Mouse (Mus musculus) heart, embryonic 15.5 days (tissue): ENCODE data around the gene Rad50. TPM values are rescaled to one million over a fixed set of nuclear protein-coding genes. Genes with fewer than 3 reads are reported as not detected.

Experiments
- ATAC-seq: fragments of 200-750 bp; cut with Nextera tagmentation; replicated peaks from 2 replicates; pipeline ENCODE4 v1.8.0; 2017; ENCODE audit warnings: low read depth, moderate TSS enrichment; ENCODE audit not compliant: insufficient number of reproducible peaks, insufficient read depth, low FRiP score
- H3K27ac ChIP-seq: fragments of 300-500 bp; sonication (generic); 2 replicates; pipeline ENCODE4 v1.5.1; 2015; ENCODE audit warnings: mild to moderate bottlenecking, inconsistent platforms
- H3K27me3 ChIP-seq: fragments of 300-500 bp; sonication (generic); 2 replicates; pipeline ENCODE4 v1.6.1; 2015; ENCODE audit warnings: inconsistent platforms
- H3K36me3 ChIP-seq: fragments of 300-500 bp; sonication (generic); 2 replicates; pipeline ENCODE4 v1.6.1; 2015; ENCODE audit warnings: mild to moderate bottlenecking, inconsistent platforms
- H3K4me1 ChIP-seq: fragments of 300-500 bp; sonication (generic); replicated peaks from 2 replicates; pipeline ENCODE4 v1.6.1; 2015; ENCODE audit warnings: inconsistent platforms
- H3K4me2 ChIP-seq: fragments of 300-500 bp; sonication (generic); 2 replicates; pipeline ENCODE4 v1.6.1; 2015; ENCODE audit warnings: inconsistent platforms, mild to moderate bottlenecking, moderate library complexity
- H3K4me3 ChIP-seq: fragments of 300-500 bp; sonication (generic); 2 replicates; pipeline ENCODE4 v1.5.1; 2015; ENCODE audit warnings: mild to moderate bottlenecking, inconsistent platforms
- H3K9ac ChIP-seq: fragments of 300-500 bp; sonication (generic); 2 replicates; pipeline ENCODE4 v1.6.1; 2015; ENCODE audit warnings: mild to moderate bottlenecking, inconsistent platforms
- H3K9me3 ChIP-seq: fragments of 300-500 bp; sonication (generic); replicated peaks from 2 replicates; pipeline ENCODE4 v1.6.1; 2016; ENCODE audit warnings: inconsistent platforms
- WGBS: fragments of 180-500 bp; shearing (Covaris S2); methylation state at CpG from one replicate; pipeline ENCODE4 v1.1.7; 2015; ENCODE audit warnings: mixed read lengths; 5-methylcytosine and 5-hydroxymethylcytosine counted together
- polyA plus RNA-seq: library from polyadenylated mRNA; unstranded; fragments of >200 nt; fragmentation: Nextera tagmentation; extraction: Ambion mirVana; gene quantifications from 2 replicates; pipeline ENCODE4 v1.2.1, GENCODE M21; 2015

Rad50 gene
- polyA plus RNA-seq, 1 experiment from 2014 or later, result 17.3 TPM

DNA sequence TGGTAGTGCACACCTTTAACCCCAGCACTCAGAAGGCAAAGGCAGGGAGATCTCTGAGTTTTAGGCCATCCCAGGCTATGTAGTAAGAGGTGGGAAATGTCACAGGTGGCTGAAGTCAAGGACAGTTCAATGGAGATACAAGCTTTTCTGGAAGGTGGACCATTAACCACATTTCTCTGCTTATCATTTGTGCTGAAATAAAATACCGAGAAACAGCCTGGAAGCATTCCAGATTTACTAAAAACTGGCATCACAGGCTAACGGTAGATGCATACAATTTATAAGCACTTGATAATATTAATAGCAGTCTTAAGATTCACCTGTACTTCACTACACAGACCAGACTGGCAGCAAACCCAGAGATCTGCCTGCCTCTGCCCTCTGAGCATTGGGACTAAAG lies 54.7 kb downstream of the Rad50 start:
- H3K9me3 ChIP-seq, result no peaks in the 10 kb centered on the region
- H3K27me3 ChIP-seq, result no peaks in the 10 kb centered on the region
- no peak overlapping the region for H3K9ac ChIP-seq
- no peak for ATAC-seq
- H3K4me2 ChIP-seq, result no peak overlapping the region
- H3K27ac ChIP-seq, result no peak overlapping the region
- H3K4me3 ChIP-seq, result no peak overlapping the region
- peaks cover 19% of the 10 kb centered on the region for H3K4me1 ChIP-seq
- 80% methylated on average over 2 of the region's 2 CpGs for WGBS
- peaks cover 17% of the 10 kb centered on the region; the same call in 1 of the 2 replicates for H3K36me3 ChIP-seq

DNA sequence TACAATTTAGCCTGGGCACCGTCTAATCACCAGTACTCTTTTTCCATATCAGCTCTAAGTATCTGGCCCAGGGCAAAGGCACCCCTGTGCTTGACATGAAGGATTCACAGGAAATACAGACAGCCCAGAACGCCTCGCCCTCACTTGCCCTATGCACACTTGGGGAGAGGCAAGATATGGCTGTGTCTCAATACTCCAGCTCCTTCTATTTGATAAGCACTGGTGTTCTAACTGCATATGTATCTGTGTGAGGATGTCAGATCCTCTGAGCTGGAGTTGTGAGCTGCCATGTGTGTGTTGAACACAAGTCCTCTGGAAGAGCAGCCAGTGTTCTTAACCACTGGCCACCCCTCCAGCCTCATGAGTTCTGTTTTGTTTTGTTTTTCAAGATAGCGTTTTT lies 55.7 kb downstream of the Rad50 start:
- Histone ChIP-seq H3K9ac (no peak overlapping the region), H3K9me3 (no peaks in the 10 kb centered on the region), H3K4me1 (peaks cover 11% of the 10 kb centered on the region), H3K36me3 (peaks cover 17% of the 10 kb centered on the region; the same call in 1 of the 2 replicates), H3K27me3 (no peaks in the 10 kb centered on the region), H3K4me3 (no peak overlapping the region), H3K4me2 (no peak overlapping the region), H3K27ac (no peak overlapping the region)
- no peak for ATAC-seq
- WGBS, result 80% methylated on average over 4 of the region's 4 CpGs

DNA sequence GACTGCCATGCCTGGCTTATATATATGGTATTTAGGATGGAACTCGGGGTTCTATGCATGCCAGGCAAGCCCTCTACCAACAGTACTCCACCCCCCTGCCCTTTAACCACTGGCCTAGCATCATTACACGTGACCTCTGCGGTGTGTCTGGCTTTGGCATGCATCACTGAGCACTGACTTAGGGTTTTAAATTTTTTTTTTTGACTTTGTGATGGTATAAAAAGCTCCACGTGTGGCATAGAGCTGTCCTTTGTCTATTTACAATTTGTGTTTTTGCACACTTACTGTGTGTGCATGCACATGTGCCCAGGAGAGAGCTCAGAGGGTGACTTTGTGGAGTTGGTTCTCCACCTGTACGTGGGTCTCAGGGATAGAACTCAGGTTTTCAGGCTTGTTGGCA lies 63.1 kb downstream of the Rad50 start:
- Histone ChIP-seq H3K4me3 (no peak overlapping the region), H3K9me3 (no peaks in the 10 kb centered on the region), H3K27ac (no peak overlapping the region), H3K4me2 (no peak overlapping the region), H3K27me3 (no peaks in the 10 kb centered on the region), H3K36me3 (no peaks in the 10 kb centered on the region), H3K9ac (no peak overlapping the region), H3K4me1 (peaks cover 4% of the 10 kb centered on the region; the same call in 1 of the 2 replicates)
- ATAC-seq, result no peak
- 75% methylated on average over 5 of the region's 5 CpGs for WGBS

DNA sequence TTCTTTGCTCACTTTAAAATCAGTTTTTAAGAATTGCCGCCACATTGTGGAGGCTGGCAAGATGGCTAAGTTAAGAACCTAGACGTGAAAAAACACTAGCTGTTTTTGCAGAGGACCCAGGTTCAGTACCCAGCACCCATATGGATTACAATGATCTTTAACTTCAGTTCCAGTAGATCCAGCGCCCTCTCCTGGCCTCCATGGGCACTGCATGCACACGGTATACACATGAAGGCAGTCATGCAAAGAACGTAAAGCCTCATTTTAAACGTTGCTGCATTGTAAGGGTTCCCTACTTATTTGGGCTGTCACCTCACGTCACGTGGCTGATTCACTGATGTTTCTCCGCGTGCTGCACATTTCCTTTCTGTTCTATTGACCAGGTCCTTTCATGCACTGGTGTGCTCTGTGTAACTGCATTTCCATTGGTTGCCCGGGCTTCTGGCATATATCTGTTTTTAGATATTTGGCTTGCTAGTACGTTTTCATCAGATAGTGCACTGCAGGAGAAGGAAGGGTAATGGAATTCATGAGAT lies 64.3 kb downstream of the Rad50 start:
- 65% methylated on average over 12 of the region's 12 CpGs for WGBS
- Histone ChIP-seq H3K27me3 (no peaks in the 10 kb centered on the region), H3K9ac (no peak overlapping the region)

DNA sequence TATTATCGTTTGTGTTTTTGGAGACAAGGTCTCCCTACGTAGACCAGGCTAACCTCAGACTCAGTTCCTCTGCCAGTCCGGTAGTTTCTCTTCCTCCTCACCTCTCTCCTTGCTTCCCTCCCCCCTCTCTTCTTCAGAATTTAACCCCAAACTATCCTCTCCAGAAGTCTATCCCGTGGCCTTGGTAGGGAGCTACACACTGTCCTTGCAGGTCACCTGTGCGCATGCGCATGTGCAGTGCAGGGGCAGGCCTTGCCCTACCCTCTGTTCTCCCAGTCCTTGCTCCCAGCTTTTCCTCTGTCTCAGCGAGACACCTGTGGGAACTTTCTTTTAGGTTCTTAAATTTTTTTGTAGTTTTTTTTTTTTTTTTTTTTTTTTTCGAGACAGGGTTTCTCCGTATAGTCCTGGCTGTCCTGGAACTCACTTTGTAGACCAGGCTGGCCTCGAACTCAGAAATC lies 69.3 kb downstream of the Rad50 start:
- H3K4me1 ChIP-seq, result peaks cover 16% of the 10 kb centered on the region
- no peak overlapping the region for H3K4me3 ChIP-seq
- ATAC-seq, result no peak
- H3K27ac ChIP-seq, result no peak overlapping the region
- H3K36me3 ChIP-seq, result no peaks in the 10 kb centered on the region
- no peaks in the 10 kb centered on the region for H3K9me3 ChIP-seq
- H3K9ac ChIP-seq, result no peak overlapping the region
- H3K27me3 ChIP-seq, result peaks cover 17% of the 10 kb centered on the region
- no peak overlapping the region for H3K4me2 ChIP-seq
- WGBS, result 82% methylated on average over 10 of the region's 10 CpGs

More for the DNA sequence above, 64.3 kb downstream of the Rad50 start:
- Histone ChIP-seq H3K27ac (no peak overlapping the region), H3K4me2 (no peak overlapping the region), H3K9me3 (no peaks in the 10 kb centered on the region), H3K4me3 (no peak overlapping the region), H3K36me3 (no peaks in the 10 kb centered on the region), H3K4me1 (peaks cover 4% of the 10 kb centered on the region; the same call in 1 of the 2 replicates)
- no peak for ATAC-seq

DNA sequence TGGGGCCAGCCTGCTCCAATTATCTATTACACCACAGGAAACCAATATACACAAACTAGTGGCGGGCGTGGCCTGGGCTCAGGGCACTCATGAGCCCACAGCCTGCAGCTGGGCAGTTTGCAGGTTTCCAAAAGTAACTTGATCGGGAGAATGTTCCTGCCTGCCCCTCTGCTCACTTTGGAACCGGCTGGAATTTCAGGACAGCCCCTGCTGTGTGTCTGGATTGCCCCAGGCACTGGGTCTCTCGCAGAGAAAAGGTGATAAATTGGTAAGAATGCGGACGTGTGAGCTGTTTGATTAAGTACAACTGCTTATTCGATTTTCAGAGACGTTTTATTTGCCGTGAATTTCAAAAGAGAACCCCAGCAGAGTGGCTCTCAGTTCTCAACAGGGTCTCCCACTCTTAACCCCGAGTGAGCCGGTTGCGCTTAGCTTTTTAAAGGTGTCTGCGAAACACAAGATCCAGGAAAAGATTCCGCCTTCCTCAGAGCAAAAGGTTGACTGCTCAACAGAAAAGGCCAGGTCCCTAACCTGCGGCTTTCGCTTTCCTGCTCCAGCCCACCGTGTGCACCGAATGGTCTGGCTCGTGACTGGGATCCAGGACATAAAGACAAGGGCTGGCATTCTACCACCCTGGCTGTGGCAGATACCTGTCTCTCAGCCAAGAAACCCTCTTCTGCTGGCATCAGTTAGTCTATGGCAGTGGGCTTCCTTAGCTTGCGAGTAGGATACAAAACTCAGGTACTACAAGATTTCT lies 69.9 kb downstream of the Rad50 start:
- 25% methylated on average over 21 of the region's 21 CpGs for WGBS
- Histone ChIP-seq H3K27ac (no peak overlapping the region), H3K4me2 (peak overlapping the region; percentile 35), H3K9ac (no peak overlapping the region), H3K9me3 (no peaks in the 10 kb centered on the region), H3K4me1 (peaks cover 16% of the 10 kb centered on the region), H3K4me3 (no peak overlapping the region), H3K36me3 (no peaks in the 10 kb centered on the region), H3K27me3 (peaks cover 17% of the 10 kb centered on the region)
- no peak for ATAC-seq

DNA sequence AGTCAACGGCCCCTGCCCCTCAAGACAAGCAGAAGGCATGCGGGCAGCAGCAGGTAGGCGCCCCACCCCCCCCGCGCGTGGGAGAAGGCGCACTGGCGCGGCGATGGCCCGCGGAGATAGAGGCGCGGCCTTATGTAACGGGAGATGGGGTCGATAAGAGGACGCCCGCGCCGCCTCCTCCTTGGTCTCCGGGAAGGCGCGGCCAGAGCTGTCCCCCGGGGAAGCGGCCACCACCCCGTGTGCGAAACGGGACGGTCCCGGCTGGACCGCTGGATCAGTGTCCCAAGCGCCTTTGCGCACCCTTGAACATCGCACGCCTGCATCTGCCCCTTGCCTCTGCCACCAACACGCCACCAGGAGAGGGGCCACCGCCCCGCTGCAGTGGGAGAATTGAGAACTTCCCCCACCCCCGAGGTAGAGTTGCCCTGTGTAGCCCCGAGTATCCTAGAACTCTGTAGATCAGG lies 70.9 kb downstream of the Rad50 start:
- Histone ChIP-seq H3K9ac (0 out of 2 replicates have a peak overlapping the region, but pooled peaks have one; percentile 4), H3K27me3 (peaks cover 17% of the 10 kb centered on the region), H3K27ac (no peak overlapping the region), H3K4me2 (peak overlapping the region; percentile 81), H3K36me3 (no peaks in the 10 kb centered on the region), H3K4me3 (peak overlapping the region; percentile 48), H3K4me1 (peaks cover 16% of the 10 kb centered on the region), H3K9me3 (no peaks in the 10 kb centered on the region)
- ATAC-seq, result no peak
- 2% methylated on average over 39 of the region's 40 CpGs for WGBS

DNA sequence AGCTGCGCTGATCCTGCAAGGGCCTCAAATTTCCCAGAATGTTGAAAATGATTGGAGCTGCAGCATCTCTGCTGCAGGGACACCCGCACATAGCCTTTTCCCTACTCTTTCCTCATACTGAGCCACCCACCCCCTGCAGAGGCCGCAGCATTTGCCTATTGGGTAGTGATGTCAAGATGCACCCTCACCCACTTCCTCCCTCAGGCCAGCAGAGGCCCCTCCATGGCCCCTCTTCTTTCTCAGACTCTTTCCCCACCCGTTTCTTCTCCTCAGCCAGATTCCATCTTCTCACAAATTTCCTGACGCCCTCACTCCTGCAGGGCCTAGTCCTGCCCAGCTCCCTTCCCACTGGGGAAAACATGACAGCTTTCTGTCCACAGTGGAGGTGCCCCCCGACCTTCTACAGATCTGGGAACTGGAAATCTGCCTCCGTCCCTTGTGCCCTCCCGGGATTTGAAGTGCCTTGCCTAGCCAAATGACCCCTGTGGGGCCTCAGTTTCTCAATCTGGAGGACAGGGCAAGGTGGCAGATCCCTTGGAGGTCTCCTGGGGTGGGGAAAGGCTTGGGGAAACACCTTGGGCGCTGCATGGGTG lies 71.4 kb downstream of the Rad50 start:
- 50% methylated on average over 9 of the region's 9 CpGs for WGBS

DNA sequence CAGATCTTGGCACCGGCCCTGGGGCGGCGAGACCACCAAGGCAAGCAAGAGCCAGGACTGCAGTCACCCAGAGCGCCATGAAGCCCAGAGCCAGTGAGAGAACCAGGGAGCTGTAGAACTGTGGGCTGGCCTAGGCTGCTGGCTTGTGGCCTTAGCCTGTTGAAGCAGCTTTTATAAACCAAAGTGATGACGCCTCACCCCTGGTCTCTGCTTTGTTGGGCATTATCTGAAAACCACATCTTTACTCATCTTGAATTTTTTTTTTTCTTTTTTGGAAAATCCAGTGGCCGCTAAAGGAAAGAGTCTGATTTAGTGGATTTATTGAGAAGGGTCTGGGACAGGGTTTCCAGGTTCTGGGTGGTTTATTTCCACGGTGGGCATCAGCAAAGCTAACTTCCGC lies 72.6 kb downstream of the Rad50 start, which contains the start of gene Il13:
Gene Il13 (minus strand): TSS at position 147 of the 400 bp plus-strand sequence.
- peaks cover 16% of the 10 kb centered on the region for H3K4me1 ChIP-seq
- peaks cover 17% of the 10 kb centered on the region for H3K27me3 ChIP-seq
- H3K9me3 ChIP-seq, result no peaks in the 10 kb centered on the region
- no peaks in the 10 kb centered on the region for H3K36me3 ChIP-seq
- H3K27ac ChIP-seq, result no peak within 1 kb of the TSS
- 91% methylated on average over 8 of the region's 8 CpGs for WGBS
- ATAC-seq, result no peak
- H3K9ac ChIP-seq, result no peak within 1 kb of the TSS
- peak within 1 kb of the TSS; percentile 81; the same call in 1 of the 2 replicates for H3K4me2 ChIP-seq
- no peak within 1 kb of the TSS for H3K4me3 ChIP-seq

More for the DNA sequence above, 71.4 kb downstream of the Rad50 start:
- Histone ChIP-seq H3K27me3 (peaks cover 17% of the 10 kb centered on the region), H3K4me3 (peak overlapping the region; percentile 48), H3K9ac (0 out of 2 replicates have a peak overlapping the region, but pooled peaks have one; percentile 4), H3K27ac (no peak overlapping the region), H3K36me3 (no peaks in the 10 kb centered on the region), H3K9me3 (no peaks in the 10 kb centered on the region), H3K4me1 (peaks cover 16% of the 10 kb centered on the region), H3K4me2 (peak overlapping the region; percentile 81)
- no peak for ATAC-seq

DNA sequence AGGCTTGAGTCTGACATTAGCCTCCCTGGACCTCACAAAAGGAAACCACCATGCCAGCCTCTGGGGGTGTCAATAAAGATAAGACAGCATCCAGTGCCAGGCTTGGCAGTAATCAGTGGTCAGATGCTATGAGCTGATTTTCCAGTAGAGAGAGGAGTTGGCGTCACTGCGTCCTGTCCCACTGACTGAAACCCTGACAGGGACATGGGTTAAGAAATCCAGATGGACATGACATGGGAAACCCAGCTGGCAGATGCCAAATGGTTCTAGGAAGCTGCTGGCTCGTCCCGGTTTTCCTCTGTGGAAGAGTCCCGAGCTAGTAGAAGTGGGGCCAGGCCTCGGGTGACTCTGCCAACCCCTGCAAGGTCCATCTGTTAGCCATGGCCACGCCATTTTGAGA lies 73.5 kb downstream of the Rad50 start:
- Histone ChIP-seq H3K9ac (no peak overlapping the region), H3K4me1 (peaks cover 16% of the 10 kb centered on the region), H3K4me3 (no peak overlapping the region), H3K4me2 (no peak overlapping the region), H3K27ac (no peak overlapping the region), H3K36me3 (no peaks in the 10 kb centered on the region), H3K27me3 (peaks cover 17% of the 10 kb centered on the region), H3K9me3 (no peaks in the 10 kb centered on the region)
- WGBS, result 82% methylated on average over 7 of the region's 7 CpGs
- no peak for ATAC-seq

DNA sequence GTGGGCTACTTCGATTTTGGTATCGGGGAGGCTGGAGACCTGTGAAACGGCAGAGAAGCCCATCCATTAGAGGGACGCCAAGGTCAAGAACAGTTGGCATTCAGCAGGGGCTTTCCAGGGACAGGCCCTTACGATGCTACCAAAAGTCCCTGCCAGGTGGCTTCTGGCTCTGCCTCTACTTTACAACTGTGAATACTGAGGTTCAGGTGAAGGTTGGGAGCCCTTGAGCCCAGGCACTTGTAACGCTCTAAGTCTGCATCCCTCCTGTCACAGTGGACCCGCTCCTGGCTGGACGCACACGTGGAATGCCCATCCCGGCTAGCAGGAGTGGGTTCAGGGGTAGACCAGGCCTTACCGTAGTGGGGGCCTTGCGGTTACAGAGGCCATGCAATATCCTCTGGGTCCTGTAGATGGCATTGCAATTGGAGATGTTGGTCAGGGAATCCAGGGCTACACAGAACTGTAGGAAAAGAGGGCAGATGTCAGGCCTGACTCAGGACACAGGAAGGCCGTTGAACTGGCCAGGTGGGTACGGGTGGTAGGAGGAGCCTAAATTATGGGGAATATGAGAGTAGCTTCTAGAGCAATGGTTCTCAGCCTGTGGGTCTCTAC lies 74.9 kb downstream of the Rad50 start:
- H3K36me3 ChIP-seq, result no peaks in the 10 kb centered on the region
- H3K4me2 ChIP-seq, result no peak overlapping the region
- H3K27ac ChIP-seq, result no peak overlapping the region
- 70% methylated on average over 14 of the region's 14 CpGs for WGBS
- ATAC-seq, result no peak
- no peak overlapping the region for H3K9ac ChIP-seq
- no peaks in the 10 kb centered on the region for H3K9me3 ChIP-seq
- peaks cover 13% of the 10 kb centered on the region for H3K4me1 ChIP-seq
- peaks cover 17% of the 10 kb centered on the region for H3K27me3 ChIP-seq
- no peak overlapping the region for H3K4me3 ChIP-seq
